Mouse (Mus musculus) lung, postnatal 36 days (tissue): ENCODE measurements around the gene Dvl1.

ENCODE experiments used
- DNase-seq: peaks from one replicate; pipeline ENCODE4 v3.0.0; 2022; ENCODE audit warnings: mixed read lengths

The Dvl1 gene

GRCm38 (mm10) chr4:155846871-155847578 lies at the start of gene Dvl1:
Gene Dvl1 (plus strand): TSS chr4:155847402.
- peak; percentile 90 for DNase-seq

DNA sequence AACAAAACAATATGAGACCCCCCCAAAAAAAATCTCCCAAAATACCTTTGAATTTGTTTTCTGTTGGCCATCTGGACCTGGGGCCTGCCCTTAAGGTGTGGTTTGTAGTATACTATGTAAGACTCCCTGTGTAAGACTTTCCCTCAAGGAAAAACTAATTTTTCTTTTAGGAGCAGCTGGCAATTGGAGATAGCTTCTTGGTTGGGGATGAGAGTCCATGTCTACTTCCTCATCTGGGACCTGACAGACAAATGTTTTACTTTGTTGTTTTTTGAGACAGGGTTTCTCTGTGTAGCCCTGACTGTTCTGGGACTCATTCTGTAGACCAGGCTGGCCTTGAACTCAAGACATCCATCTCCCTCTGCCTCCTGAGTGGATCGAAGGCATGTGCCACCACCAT lies 45.1 kb upstream of the Dvl1 start:
- DNase-seq = no peak

DNA sequence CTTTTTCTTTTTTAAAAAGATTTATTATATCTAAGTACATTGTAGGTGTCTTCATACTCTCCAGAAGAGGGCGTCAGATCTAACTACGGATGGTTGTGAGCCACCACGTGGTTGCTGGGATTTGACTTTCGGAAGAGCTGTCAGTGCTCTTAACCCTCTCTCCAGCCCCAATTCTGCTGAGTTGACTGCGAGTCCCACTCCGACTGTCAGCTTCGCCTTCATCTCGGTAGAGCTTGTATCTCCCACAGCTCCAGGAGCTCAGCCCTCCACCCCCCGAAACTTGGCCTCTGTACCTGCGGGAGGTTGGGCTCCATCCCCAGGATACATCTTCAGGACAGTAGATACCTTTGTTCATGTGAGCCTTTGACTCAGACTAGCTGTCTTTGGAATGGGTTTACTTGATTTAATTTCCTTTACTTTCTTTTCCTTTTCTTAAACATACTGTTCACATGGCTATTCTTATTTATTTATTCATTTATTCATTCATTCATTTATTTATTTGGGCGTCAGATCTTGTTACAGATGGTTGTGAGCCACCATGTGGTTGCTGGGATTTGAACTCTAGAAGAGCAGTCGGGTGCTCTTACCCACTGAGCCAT lies 44.4 kb upstream of the Dvl1 start, which contains the start of gene Mrpl20:
Mrpl20 (plus strand) TSS at position 138 of the 599 bp plus-strand sequence.
- DNase-seq = peak; percentile 28

- peak; percentile 96 for DNase-seq
Measured at GRCm38 (mm10) chr4:155803340-155804041, 43.7 kb upstream of the Dvl1 start.

GRCm38 (mm10) chr4:155807841-155808240 lies 39.4 kb upstream of the Dvl1 start:
- DNase-seq = no peak

- peak; percentile 96 for DNase-seq
Measured at GRCm38 (mm10) chr4:155811929-155812664, 35.1 kb upstream of the Dvl1 start, which contains the start of gene Ccnl2. Gene Ccnl2 (plus strand): TSS chr4:155812489.

- DNase-seq = no peak
Measured at GRCm38 (mm10) chr4:155812665-155813181, 34.5 kb upstream of the Dvl1 start.

DNA sequence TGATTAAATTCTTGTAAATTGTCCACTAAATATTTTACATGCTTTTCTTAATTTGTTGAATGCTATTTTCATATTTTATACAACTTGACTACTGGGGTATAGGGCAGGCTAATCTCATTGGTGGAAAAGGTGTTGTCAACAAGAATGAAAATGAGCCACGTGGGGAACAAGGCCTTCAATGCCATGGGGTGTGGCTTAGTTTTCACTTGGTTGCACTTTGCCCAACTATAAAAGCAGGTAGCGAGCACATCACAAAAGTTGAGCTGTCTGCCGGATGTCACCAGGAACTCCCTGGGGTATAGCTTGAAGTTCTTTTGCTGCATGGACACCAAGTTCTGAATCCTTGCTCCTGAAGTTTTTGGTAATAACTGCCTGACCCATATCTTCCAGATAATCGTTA lies 29.7 kb upstream of the Dvl1 start:
- no peak for DNase-seq

GRCm38 (mm10) chr4:155821025-155821424 lies 26.2 kb upstream of the Dvl1 start:
- peak; percentile 52 for DNase-seq

DNA sequence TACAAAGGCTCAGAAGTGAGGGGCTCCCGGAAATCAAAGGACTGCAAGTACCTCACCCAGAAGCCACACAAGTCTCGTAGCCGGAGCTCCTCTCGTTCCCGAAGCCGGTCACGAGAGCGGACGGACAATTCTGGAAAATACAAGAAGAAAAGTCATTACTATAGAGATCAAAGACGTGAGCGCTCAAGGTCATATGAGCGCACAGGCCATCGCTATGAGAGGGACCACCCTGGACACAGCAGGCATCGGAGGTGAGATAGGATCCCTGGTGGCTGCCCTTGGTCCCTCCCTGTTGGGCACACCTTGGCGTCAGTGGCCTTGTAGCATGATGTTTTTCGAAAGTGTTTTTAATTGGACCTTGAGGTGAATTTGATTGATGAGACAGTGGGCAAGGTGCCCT lies 23.8 kb upstream of the Dvl1 start:
- no peak for DNase-seq

DNA sequence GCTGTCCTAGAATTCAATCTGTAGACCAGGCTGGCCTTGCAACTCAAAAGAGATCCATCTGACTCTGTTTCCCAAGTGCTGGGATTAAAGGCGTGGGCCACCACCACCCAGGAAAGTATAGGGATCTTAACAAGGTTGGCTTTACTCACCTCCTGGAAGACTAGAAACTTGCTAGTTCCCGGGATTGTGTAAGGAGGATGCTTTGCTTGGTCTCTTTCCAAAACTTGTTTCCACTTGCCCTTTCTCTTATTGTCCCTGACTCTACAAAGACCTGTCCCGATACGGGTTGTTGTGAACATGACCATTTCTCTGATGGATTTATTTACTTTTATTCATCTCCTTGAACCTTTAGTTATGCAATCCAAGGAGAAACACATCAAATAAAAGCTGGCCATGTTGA lies 17.3 kb upstream of the Dvl1 start:
- DNase-seq = no peak

- DNase-seq = no peak
Measured at GRCm38 (mm10) chr4:155830596-155830995, 16.6 kb upstream of the Dvl1 start.

- peak; percentile 96 for DNase-seq
Measured at GRCm38 (mm10) chr4:155831205-155831766, 15.9 kb upstream of the Dvl1 start, which contains the start of gene Aurkaip1. Gene Aurkaip1 (plus strand): TSS chr4:155831272.

- peak; percentile 31 for DNase-seq
Measured at GRCm38 (mm10) chr4:155831831-155832230, 15.4 kb upstream of the Dvl1 start.

DNA sequence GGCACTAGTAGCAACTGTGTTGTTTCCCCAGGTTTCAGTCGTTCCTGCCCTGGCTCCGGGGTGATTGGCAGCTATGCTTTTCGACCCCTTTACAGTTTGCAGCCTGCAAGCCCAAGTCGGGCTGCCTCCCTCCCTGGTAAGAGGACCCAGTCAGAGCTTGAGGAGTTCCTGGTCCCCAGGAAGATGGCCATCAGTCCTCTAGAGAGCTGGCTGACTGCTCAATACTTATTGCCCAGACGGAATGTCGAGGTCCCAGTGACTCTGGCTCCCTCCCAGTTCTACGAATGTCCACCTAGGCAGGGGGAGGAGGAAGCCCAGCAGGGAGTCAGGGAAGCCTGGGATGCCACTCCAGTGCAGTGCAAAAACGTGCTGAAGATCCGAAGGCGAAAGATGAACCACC lies 14.9 kb upstream of the Dvl1 start:
- DNase-seq = no peak

- DNase-seq = peak; percentile 26
Measured at GRCm38 (mm10) chr4:155833234-155833633, 14.0 kb upstream of the Dvl1 start.

GRCm38 (mm10) chr4:155833836-155834235 lies 13.4 kb upstream of the Dvl1 start:
- DNase-seq = peak; percentile 91

DNA sequence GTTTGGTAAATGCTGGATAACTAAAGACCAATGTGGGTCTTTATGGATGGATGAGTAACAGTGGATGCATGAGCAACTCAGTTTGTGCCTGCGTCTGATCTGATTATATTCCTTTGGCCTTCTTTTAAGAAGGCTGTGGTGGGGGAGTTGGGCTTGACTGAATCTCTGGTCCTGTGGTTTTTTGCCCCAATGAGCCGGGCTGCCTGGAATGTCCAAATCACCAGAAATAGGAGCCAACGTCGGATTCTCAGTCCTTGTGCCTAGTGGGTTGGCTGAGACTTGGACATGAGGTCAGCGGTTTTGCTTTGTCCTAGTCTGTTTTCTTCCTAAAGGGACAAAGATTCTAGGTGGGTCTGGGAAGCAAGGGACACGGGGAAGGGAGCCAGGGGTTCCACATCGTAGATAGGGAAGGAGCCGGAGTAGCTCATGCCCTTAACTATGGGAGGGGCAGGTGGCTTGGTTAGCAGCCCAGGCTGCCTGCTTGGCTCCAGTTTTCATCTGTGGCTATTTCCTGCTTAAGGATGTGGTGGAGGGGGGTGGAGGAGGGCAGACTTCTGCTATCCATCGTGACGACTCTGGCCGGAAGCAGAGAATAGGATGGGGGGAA lies 9.7 kb upstream of the Dvl1 start:
- peak; percentile 76 for DNase-seq

DNA sequence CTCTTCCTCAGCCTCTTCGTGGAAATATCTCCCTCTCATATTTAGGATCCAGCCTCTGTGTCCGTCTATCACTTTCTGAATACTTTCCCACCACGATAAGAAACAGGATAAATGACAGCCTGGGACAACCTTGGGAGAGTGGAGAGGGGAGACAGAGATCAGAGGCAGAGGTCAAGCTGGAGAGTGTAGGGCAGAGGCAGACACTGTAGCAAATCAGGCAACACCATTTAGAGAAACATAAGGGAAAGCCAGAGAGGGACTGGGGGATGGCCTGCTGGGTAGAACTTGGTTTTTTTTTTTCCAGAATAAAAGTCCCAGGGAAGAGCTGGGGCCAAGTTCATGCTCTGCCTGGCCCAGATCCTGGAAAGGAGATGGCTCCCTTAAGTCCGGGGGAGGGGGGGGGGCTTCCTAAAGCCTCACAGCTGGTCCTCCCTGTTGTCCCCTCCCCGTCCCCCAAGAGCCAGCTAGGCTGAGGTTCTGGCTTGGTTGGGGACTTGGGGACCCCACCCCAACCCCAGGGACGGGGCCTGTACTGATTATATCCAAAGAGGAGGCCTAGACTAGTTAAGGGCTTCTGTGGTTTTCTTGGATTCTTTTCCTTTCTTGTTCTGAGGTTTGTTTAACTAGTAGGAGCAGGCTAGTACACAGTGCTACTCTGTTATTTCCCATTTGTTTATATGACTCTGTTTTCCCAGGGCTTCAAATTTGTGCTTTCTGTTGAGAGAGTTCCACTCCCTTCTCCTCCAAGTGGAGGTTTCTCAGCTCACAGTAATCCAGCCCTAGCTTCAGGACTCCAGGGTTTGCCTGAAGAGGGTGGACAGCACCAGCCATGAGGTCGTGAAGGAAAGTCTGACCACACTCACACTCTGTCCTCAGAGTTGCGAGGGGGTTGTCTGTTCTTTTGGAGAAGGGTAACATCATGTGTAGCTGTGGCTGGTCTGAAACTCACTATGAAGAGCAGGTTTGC lies 8.7 kb upstream of the Dvl1 start:
- no peak for DNase-seq

DNA sequence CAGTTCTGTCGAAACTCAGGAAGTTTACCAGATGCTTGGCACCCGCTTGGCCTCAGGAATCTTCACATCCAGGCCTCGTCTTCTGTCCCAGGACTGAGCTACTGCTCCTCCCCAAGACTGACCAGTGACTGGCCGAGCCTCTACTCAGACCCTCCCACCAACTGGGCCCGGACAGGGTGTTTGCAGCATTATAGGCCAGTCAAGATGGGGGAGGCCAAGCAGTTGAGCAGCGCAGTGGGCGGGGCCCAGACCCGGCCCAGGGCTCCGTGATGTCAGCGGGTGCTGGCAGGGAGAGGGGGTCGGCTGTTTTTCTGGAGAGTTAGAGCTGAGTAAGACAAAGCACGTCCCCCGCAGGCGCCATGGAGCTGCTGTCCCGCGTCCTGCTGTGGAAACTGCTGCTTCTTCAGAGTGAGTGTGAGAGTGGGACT lies 7.7 kb upstream of the Dvl1 start, which contains the start of gene Mxra8:
Mxra8 (plus strand) TSS at position 198 of the 428 bp plus-strand sequence.
- DNase-seq = peak; percentile 95
